Mouse (Mus musculus): ENCODE results near the gene Nprl2.

GRCm38 (mm10) chr9:107510384-107511100, 31.5 kb upstream of the Nprl2 start:
- TF ChIP-seq CTCF (IDR thresholded peaks at IDR 0.05; ENCODE audit: control insufficient read depth, insufficient read depth, insufficient replicate concordance, low read depth, low read length) (no peak), POLR2A (IDR thresholded peaks at IDR 0.05; ENCODE audit: control insufficient read depth, low read depth, low read length) (no peak)
